Mouse (Mus musculus) splenic B cell, adult 2 months (primary cell): Measurements from ENCODE around the gene Rpusd3.
A peak's percentile ranks its signal among the peaks of the same experiment; 100 is the strongest.

Experiments used
- DNase-seq: peaks from one replicate; pipeline ENCODE4 v3.0.0-alpha.2; 2011; ENCODE audit warnings: low read depth, low spot score
- H3K27me3 ChIP-seq: 2 replicates; pipeline ENCODE4 v1.6.1; 2012; ENCODE audit warnings: mild to moderate bottlenecking, low read length, moderate library complexity, mixed read lengths; ENCODE audit not compliant: control insufficient read depth, poor library complexity, insufficient read depth, severe bottlenecking
- H3K36me3 ChIP-seq: 2 replicates; pipeline ENCODE4 v1.6.1; 2012; ENCODE audit warnings: mild to moderate bottlenecking, low read length, moderate library complexity, mixed read lengths; ENCODE audit not compliant: control insufficient read depth, poor library complexity, insufficient read depth, severe bottlenecking

Gene Rpusd3

DNA sequence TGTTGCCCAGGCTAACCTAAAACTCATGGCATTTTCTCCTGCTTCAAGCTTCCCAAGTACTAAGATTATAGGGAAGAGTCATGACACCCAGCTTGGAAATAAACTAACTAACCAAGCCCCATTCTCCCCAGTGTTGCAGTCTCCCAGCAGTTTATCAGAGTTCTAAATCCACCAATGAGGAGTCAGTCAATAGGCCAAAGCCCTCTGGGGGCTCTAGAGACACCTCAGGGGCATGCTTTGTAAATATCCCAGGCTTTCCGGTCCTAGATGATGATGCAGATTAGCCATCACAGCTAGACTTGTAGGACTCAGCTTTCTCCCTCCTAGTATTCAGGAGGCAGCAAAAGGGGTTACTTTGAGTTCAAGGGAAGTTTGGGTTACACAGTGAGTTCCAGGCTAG is 9.1 kb downstream of the Rpusd3 start:
- H3K27me3 ChIP-seq: no peaks in the 10 kb centered on the region
- peaks cover 3% of the 10 kb centered on the region for H3K36me3 ChIP-seq
- no peak for DNase-seq

- DNase-seq: peak; percentile 23
- Histone ChIP-seq H3K36me3 (peaks cover 3% of the 10 kb centered on the region), H3K27me3 (no peaks in the 10 kb centered on the region)
These were observed 12.5 kb downstream of the Rpusd3 start for GRCm38 (mm10) chr6:113406683-113407082.

DNA sequence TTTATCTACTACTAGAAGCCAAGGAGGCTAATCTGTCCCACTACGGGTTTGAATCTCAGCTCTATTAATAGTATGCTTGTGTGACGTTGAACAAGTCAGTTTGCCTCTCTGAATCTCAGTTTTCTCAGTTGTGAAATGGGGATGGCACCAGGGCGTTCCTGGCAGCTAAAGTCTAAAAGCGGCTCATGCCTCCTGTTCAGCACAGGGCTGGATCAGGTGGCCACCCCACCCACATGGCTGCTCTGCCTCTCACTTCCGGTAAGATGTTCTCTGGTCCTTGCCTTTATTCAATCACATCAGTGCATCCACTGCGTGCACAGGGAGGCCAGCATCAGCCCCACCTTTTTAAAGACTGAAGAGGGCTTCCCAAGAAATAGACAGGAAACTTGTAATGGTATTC is 13.7 kb downstream of the Rpusd3 start:
- H3K36me3 ChIP-seq: peaks cover 3% of the 10 kb centered on the region
- H3K27me3 ChIP-seq: no peaks in the 10 kb centered on the region
- no peak for DNase-seq

GRCm38 (mm10) chr6:113404649-113405448 is 14.3 kb downstream of the Rpusd3 start:
- no peak for DNase-seq
- Histone ChIP-seq H3K36me3 (peaks cover 5% of the 10 kb centered on the region), H3K27me3 (no peaks in the 10 kb centered on the region)

GRCm38 (mm10) chr6:113402094-113402493 is 17.0 kb downstream of the Rpusd3 start:
- no peaks in the 10 kb centered on the region for H3K27me3 ChIP-seq
- peaks cover 6% of the 10 kb centered on the region for H3K36me3 ChIP-seq
- no peak for DNase-seq

GRCm38 (mm10) chr6:113396270-113397030 is 22.7 kb downstream of the Rpusd3 start:
- Histone ChIP-seq H3K36me3 (peaks cover 6% of the 10 kb centered on the region; the same call in 1 of the 2 replicates), H3K27me3 (no peaks in the 10 kb centered on the region)
- no peak for DNase-seq

- DNase-seq: no peak
- Histone ChIP-seq H3K36me3 (peaks cover 8% of the 10 kb centered on the region), H3K27me3 (no peaks in the 10 kb centered on the region)
These were observed 23.6 kb downstream of the Rpusd3 start for GRCm38 (mm10) chr6:113395501-113395900.

DNA sequence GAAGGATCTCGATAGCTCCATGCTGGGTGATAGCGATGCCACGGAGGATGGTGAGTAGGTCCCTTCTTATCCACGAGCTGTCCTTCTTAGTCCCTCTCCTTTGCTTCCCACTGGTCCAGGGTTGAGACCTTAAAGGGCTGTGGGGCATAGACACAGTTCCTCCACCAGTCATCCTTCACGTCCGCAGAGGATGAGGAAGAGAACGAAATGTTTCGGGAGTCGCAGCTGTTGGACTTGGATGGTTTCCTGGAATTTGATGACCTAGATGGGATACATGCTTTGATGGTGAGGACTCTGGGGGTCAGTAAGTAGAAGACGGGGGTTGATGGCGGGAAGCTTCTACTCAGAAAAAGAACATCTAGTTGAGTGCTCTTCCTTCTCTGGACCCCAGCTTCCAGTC is 24.3 kb downstream of the Rpusd3 start:
- Histone ChIP-seq H3K27me3 (no peaks in the 10 kb centered on the region), H3K36me3 (peaks cover 4% of the 10 kb centered on the region)
- DNase-seq: no peak

- peaks cover 5% of the 10 kb centered on the region for H3K36me3 ChIP-seq
- DNase-seq: no peak
- H3K27me3 ChIP-seq: no peaks in the 10 kb centered on the region
These were observed 25.2 kb downstream of the Rpusd3 start for GRCm38 (mm10) chr6:113393951-113394350.

DNA sequence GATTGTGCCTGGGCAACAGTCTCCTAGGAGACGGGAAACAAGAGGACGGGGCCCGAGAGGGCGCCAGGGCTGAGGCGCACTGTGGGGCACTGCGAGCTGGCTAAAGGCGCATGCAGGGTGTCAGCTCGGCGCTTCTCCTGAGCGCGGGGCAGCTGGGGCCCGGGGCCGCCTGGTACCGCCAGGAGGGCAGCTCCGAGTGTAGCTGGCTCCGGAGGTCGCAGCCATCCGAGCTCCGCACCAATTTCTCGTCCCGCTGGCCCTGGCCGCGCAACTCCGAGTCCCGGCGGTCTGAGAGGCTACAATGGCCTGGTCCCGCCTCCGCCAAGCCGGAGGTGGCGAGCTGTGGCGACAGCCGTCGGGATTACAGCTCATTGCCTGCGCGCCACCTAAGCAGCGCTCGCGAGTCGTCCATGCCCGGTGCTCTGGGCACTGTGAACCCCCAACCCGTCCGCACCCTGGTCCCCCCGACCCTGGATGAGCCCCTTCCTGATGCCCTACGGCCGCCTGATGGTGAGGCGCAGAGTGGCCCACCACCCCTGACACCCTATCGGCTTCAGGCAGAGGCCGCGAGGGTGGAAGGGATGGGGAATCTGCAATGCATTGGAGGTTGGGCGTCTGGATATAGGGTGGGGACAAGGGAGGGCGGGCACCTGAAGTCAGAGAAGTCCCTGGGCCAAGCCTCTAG is 26.6 kb downstream of the Rpusd3 start:
- DNase-seq: no peak
- peaks cover 8% of the 10 kb centered on the region for H3K36me3 ChIP-seq
- no peaks in the 10 kb centered on the region for H3K27me3 ChIP-seq

DNA sequence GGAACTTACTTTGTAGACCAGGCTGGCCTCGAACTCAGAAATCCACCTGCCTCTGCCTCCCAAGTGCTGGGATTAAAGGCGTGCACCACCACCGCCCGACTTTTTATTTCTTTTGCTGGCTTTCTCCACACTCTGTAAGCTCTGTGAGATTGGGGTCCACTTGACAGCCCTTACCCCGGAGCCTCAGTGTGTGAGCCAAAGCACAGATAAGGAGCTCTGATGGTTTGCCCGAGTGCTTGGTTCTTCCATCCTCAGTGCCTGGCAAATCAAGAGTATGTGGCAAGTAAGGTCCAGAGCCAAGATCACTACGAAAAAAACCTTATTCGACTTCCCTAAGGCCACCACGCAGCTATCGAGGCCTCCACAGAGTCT is 27.1 kb downstream of the Rpusd3 start:
- no peak for DNase-seq
- Histone ChIP-seq H3K27me3 (no peaks in the 10 kb centered on the region), H3K36me3 (peaks cover 12% of the 10 kb centered on the region)

DNA sequence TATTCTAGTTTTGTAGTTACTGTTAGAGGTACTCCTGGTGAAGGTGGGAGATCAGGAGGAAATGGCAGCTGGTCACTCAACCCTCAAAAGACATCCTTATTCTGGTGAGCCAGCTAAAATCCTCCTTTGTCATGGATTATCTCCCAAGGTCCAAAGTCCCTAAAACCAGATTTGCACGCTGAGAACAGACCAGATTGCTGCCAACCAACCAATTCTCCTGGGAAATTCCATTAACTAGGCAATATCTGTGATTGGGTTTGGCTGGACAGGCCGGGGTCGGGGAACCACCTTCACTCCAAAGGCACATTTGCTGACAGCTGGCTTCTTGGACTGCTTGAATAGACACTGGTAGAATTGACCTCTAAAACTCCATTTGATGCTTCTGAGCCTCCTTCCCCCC is 28.4 kb downstream of the Rpusd3 start:
- Histone ChIP-seq H3K36me3 (peaks cover 12% of the 10 kb centered on the region), H3K27me3 (no peaks in the 10 kb centered on the region)
- no peak for DNase-seq

DNA sequence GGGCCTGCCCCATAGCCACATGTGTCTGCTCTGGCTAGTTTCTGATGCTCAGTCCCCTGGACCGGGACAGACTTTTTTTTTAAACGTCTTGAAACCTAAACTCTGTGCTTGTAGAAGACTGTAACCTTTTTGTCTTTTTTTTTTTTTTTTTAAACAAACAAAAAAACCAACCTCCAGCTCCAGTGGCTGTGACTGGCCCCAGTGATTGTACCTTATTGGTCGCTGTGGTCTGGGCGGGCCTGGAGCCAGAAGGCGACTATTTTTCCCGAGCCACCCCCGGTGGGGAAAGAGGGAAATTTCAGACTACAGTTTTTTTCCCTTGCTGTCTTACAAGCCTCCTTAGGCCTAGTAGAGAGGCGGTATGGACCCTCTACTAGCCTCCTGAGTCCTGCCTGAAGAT is 30.2 kb downstream of the Rpusd3 start, which contains the start of gene Ttll3:
Gene Ttll3, plus strand, starts transcription at position 301 of the 400 bp plus-strand sequence.
- Histone ChIP-seq H3K27me3 (no peaks in the 10 kb centered on the region), H3K36me3 (peaks cover 20% of the 10 kb centered on the region)
- no peak for DNase-seq

DNA sequence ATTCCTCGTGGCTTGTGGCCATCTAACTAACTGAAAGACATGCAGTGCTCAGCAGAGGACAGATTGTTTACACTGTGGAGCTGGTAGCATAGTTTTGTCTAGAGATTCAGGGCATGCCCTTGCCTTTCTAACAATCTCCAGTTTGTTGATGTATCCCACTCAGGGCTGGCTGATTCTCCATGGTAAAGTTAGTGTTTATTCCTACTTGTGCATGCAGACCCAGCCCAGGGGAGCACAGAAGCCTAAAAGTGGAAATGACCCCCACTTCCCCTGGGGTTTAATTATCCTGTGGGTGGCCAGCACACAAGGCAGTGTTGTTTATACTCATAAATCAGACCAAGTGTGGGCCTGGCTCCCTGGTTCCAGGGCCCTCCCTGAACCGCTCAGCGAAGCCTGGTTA is 33.1 kb downstream of the Rpusd3 start:
- Histone ChIP-seq H3K27me3 (no peaks in the 10 kb centered on the region), H3K36me3 (peaks cover 31% of the 10 kb centered on the region)
- DNase-seq: no peak

GRCm38 (mm10) chr6:113385160-113385714 is 33.9 kb downstream of the Rpusd3 start:
- Histone ChIP-seq H3K27me3 (no peaks in the 10 kb centered on the region), H3K36me3 (peaks cover 34% of the 10 kb centered on the region)
- DNase-seq: no peak
